Mouse (Mus musculus) stomach, postnatal 0 days (tissue): ENCODE data around the gene Pus7. TPM values are rescaled to one million over a fixed set of nuclear protein-coding genes. Genes with fewer than 3 reads are reported as not detected.

ENCODE experiments used
- ATAC-seq: fragments of 200-750 bp; cut with Nextera tagmentation; 2 replicates; pipeline ENCODE4 v1.8.0; 2017; ENCODE audit not compliant: low FRiP score, low TSS enrichment
- DNase-seq: peaks from one replicate; pipeline ENCODE4 v3.0.0-alpha.2; 2016; ENCODE audit warnings: low spot score
- H3K27ac ChIP-seq: fragments of 300-500 bp; sonication (generic); replicated peaks from 2 replicates; pipeline ENCODE4 v1.5.1; 2014; ENCODE audit warnings: mild to moderate bottlenecking, control low read depth
- H3K27me3 ChIP-seq: fragments of 300-500 bp; sonication (generic); 2 replicates; pipeline ENCODE4 v1.6.1; 2014; ENCODE audit warnings: low read length; ENCODE audit not compliant: control insufficient read depth, insufficient read depth
- H3K36me3 ChIP-seq: fragments of 300-500 bp; sonication (generic); 2 replicates; pipeline ENCODE4 v1.6.1; 2014; ENCODE audit warnings: low read length, mixed read lengths; ENCODE audit not compliant: control insufficient read depth, insufficient read depth
- H3K4me1 ChIP-seq: fragments of 300-500 bp; sonication (generic); replicated peaks from 2 replicates; pipeline ENCODE4 v1.6.1; 2014; ENCODE audit warnings: antibody characterized with exemption; ENCODE audit not compliant: control insufficient read depth, insufficient read depth
- H3K4me2 ChIP-seq: fragments of 300-500 bp; sonication (generic); replicated peaks from 2 replicates; pipeline ENCODE4 v1.6.1; 2014; ENCODE audit warnings: low read depth, mild to moderate bottlenecking, control low read depth, moderate library complexity
- H3K4me3 ChIP-seq: fragments of 300-500 bp; sonication (generic); 2 replicates; pipeline ENCODE4 v1.5.1; 2014; ENCODE audit warnings: low read depth, low read length, control low read depth
- H3K9ac ChIP-seq: fragments of 300-500 bp; sonication (generic); 2 replicates; pipeline ENCODE4 v1.6.1; 2014; ENCODE audit warnings: mild to moderate bottlenecking, low read length, control low read depth, mixed read lengths
- H3K9me3 ChIP-seq: fragments of 300-500 bp; sonication (generic); 2 replicates; pipeline ENCODE4 v1.6.1; 2016; ENCODE audit warnings: low read length; ENCODE audit not compliant: control insufficient read depth
- CTCF ChIP-seq: IDR thresholded peaks from 2 replicates; pipeline ENCODE4 v1.5.1; 2016; ENCODE audit warnings: antibody characterized with exemption, low read depth, mild to moderate bottlenecking, moderate library complexity
- EP300 ChIP-seq: optimal IDR thresholded peaks from 2 replicates; pipeline ENCODE3; 2016; ENCODE audit warnings: antibody characterized with exemption
- WGBS: fragments of 180-500 bp; shearing (Covaris S2); extraction: QIAGEN DNeasy Blood & Tissue Kit; methylation state at CpG from one replicate; pipeline ENCODE4 v1.1.7; 2014; 5-methylcytosine and 5-hydroxymethylcytosine counted together
- polyA plus RNA-seq: library from polyadenylated mRNA; unstranded; fragments of >200 nt; fragmentation: Nextera tagmentation; extraction: Ambion mirVana; gene quantifications from 2 replicates; pipeline ENCODE4 v1.2.1, GENCODE M21; 2015

Pus7 gene
- polyA plus RNA-seq, 1 experiment from 2014 or later: 13.8 TPM

DNA sequence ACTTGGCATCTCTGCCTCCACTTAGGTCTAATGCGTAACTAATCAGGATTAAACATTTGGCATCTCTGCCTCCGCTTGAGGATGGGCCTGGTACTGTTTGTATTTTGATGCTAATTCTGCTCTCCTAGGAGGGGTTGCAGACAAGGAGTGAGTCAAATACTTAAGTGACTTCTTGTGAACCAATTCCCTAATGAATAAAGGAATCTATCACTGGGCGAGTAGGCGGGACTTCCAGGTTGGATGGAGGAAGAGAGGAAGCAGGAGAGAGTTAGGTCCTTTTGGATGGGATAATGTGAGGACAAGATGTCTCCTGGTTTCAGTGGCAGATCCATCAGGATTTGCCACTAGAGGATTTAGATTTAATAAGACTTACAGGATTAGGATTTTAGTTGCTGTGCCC lies 46.4 kb downstream of the Pus7 start:
- H3K36me3 ChIP-seq: peaks cover 6% of the 10 kb centered on the region; the same call in 1 of the 2 replicates
- no peaks in the 10 kb centered on the region for H3K4me1 ChIP-seq

DNA sequence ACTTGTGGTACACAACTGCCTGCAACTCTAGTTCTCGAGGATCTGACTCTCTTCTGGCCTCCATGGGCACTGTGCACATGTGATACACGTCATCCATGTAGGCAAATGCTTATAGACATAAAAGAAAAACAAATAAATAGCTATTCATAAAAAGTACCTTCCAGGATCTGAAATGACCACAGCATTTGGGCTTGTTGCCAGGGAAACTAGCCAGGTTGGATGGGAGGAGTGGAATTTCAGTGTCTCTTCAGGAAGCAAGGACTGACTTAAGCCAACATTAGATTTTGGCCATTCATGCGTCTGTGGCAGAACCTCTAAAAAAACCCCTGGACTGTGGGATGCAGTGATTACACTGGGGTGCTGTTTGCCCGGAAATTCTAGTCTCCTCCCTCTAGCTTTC lies 47.1 kb downstream of the Pus7 start:
- Histone ChIP-seq H3K36me3 (no peaks in the 10 kb centered on the region), H3K4me3 (no peak overlapping the region), H3K27ac (no peak overlapping the region), H3K9ac (no peak overlapping the region), H3K4me2 (no peak overlapping the region), H3K4me1 (no peaks in the 10 kb centered on the region), H3K27me3 (no peaks in the 10 kb centered on the region), H3K9me3 (no peaks in the 10 kb centered on the region)
- ATAC-seq (no peak), DNase-seq (no peak)
- 67% methylated on average over 4 of the region's 4 CpGs for WGBS
- no peak for TF ChIP-seq CTCF
- TF ChIP-seq EP300: no peak

More for the DNA sequence above, 46.4 kb downstream of the Pus7 start:
- Histone ChIP-seq H3K4me3 (no peak overlapping the region), H3K9me3 (no peaks in the 10 kb centered on the region), H3K9ac (no peak overlapping the region), H3K4me2 (no peak overlapping the region), H3K27me3 (no peaks in the 10 kb centered on the region), H3K27ac (no peak overlapping the region)
- no peak for DNase-seq
- no peak for ATAC-seq
- TF ChIP-seq CTCF: no peak
- no peak for TF ChIP-seq EP300
- 89% methylated on average over 4 of the region's 4 CpGs for WGBS

DNA sequence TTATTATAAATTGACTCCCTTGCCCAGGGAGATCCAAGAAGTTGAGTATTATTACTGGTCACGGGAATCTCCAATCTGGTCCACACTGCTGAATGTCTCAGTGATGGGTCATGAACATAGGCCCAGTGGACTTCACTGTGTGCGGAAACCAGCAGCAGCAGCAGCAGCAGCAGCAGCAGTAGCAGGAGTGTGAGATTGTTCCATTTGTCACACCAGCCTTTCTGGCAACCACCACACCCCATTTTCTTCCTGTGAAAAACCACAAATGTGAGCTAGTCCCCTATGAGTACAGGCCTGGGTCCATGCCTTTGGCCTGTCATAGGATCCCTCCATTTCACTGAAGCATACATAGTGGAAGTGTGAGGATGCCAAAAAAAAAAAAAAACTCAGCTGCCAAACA lies 61.6 kb downstream of the Pus7 start:
- H3K27me3 ChIP-seq: no peaks in the 10 kb centered on the region
- no peaks in the 10 kb centered on the region for H3K4me1 ChIP-seq
- H3K9me3 ChIP-seq: no peaks in the 10 kb centered on the region
- H3K4me2 ChIP-seq: no peak overlapping the region
- DNase-seq (no peak), ATAC-seq (no peak)
- H3K4me3 ChIP-seq: no peak overlapping the region
- no peak for TF ChIP-seq EP300
- TF ChIP-seq CTCF: no peak
- no peaks in the 10 kb centered on the region for H3K36me3 ChIP-seq
- no peak overlapping the region for H3K27ac ChIP-seq
- H3K9ac ChIP-seq: no peak overlapping the region
- WGBS: 94% methylated on average over 2 of the region's 2 CpGs

DNA sequence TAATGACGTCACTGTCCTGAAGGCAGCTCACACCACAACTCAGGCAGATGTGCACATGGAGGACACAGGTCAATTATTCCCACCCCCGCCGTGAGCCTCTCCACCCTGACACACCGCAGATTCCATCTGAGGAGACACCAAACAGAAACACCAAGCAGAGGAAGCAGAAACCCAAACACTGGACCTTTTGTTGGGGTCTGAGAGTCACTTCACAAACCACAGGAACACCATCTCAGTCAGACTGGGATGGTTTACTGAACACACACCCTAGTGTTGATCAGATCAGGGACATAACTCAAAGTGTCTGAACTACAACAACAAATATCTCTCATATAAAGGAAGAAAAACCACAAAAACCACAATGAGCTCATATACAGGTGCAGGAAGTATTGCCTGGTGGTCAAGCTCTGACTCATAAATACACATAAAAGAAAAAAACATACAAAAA lies 64.6 kb downstream of the Pus7 start:
- Histone ChIP-seq H3K4me1 (no peaks in the 10 kb centered on the region), H3K4me3 (no peak overlapping the region), H3K4me2 (no peak overlapping the region), H3K27me3 (no peaks in the 10 kb centered on the region), H3K36me3 (no peaks in the 10 kb centered on the region), H3K27ac (no peak overlapping the region), H3K9me3 (no peaks in the 10 kb centered on the region), H3K9ac (no peak overlapping the region)
- WGBS: 69% methylated on average over 4 of the region's 4 CpGs
- ATAC-seq (no peak), DNase-seq (no peak)
- no peak for TF ChIP-seq CTCF

DNA sequence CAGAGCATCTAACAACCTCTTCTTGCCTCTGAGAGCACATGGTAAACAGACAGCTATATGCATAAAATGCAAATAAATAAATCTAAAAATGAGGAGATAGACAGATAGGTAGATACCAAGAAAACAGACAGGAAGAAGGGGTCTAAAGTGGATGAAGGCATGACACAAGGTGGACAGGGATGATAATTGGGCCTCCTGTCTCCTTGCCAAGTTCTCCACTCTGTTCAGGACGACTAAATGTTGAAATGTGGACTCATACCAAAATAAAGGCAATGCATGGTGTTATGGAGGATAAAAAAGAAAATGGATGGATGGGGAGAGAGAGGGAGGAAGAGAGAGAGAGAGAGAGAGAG lies 65.4 kb downstream of the Pus7 start:
- WGBS: 44% methylated on average over 1 of the region's 1 CpGs
- ATAC-seq: no peak
- no peaks in the 10 kb centered on the region for H3K36me3 ChIP-seq

DNA sequence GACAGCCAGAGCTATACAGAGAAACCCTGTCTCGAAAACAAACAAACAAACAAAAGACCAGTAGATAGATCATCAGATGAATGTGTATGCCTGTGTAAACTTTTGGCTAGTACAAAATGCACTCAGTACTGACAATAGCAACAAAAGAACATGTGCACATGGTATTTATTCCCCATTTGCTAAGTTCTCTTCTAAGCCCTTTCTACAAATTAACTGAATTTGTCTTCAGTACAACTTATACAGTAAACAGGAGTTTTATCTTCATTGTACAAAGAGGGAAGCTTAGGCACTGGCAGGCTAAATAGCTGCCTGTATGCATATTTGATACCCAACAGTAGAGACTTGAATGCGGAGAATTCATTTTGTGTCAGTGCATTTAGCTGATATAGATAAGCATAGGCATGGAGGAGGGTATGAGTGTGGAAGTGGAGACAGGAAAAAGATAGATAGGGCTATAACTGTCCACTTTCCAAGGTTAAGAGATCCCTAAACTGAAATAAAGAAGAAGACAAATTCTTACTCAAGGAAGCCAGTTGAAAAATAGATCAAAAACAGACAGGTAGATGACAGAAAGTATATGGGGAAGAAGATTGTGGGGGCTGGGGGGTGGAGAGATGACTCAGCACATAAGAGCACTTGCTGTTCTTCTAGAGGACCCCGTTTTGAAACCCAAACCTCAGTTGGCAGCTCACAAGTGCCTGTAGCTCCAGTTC lies 65.9 kb downstream of the Pus7 start:
- no peak overlapping the region for H3K4me3 ChIP-seq
- no peak overlapping the region for H3K27ac ChIP-seq
- DNase-seq (no peak), ATAC-seq (no peak)
- TF ChIP-seq CTCF (no peak), EP300 (no peak)
- WGBS: 69% methylated on average over 3 of the region's 3 CpGs
- H3K9ac ChIP-seq: no peak overlapping the region
- H3K36me3 ChIP-seq: no peaks in the 10 kb centered on the region
- no peaks in the 10 kb centered on the region for H3K4me1 ChIP-seq
- no peak overlapping the region for H3K4me2 ChIP-seq
- no peaks in the 10 kb centered on the region for H3K9me3 ChIP-seq
- H3K27me3 ChIP-seq: no peaks in the 10 kb centered on the region

More for the DNA sequence above, 65.4 kb downstream of the Pus7 start:
- H3K4me3 ChIP-seq: no peak overlapping the region
- no peak overlapping the region for H3K9ac ChIP-seq
- no peaks in the 10 kb centered on the region for H3K4me1 ChIP-seq
- TF ChIP-seq CTCF: no peak
- H3K9me3 ChIP-seq: no peaks in the 10 kb centered on the region
- no peak overlapping the region for H3K27ac ChIP-seq
- no peak for DNase-seq
- no peak overlapping the region for H3K4me2 ChIP-seq
- no peaks in the 10 kb centered on the region for H3K27me3 ChIP-seq
